Mouse (Mus musculus) stomach, embryonic 15.5 days (tissue): ENCODE measurements around the gene Ddx17. TPM values are rescaled to one million over a fixed set of nuclear protein-coding genes. Genes with fewer than 3 reads are reported as not detected.

Experiments used
- ATAC-seq: fragments of 200-750 bp; cut with Nextera tagmentation; 2 replicates; pipeline ENCODE4 v1.8.0; 2017; ENCODE audit warnings: low read depth, moderate number of reproducible peaks, moderate TSS enrichment; ENCODE audit not compliant: insufficient read depth, low FRiP score
- H3K27ac ChIP-seq: fragments of 300-500 bp; sonication (generic); 2 replicates; pipeline ENCODE4 v1.5.1; 2015; ENCODE audit warnings: mild to moderate bottlenecking, inconsistent platforms
- H3K27me3 ChIP-seq: fragments of 300-500 bp; sonication (generic); replicated peaks from 2 replicates; pipeline ENCODE4 v1.6.1; 2015; ENCODE audit warnings: inconsistent platforms
- H3K36me3 ChIP-seq: fragments of 300-500 bp; sonication (generic); 2 replicates; pipeline ENCODE4 v1.6.1; 2015; ENCODE audit warnings: inconsistent platforms
- H3K4me1 ChIP-seq: fragments of 300-500 bp; sonication (generic); 2 replicates; pipeline ENCODE4 v1.6.1; 2015; ENCODE audit warnings: inconsistent platforms
- H3K4me2 ChIP-seq: fragments of 300-500 bp; sonication (generic); 2 replicates; pipeline ENCODE4 v1.6.1; 2015; ENCODE audit warnings: mild to moderate bottlenecking, inconsistent platforms
- H3K4me3 ChIP-seq: fragments of 300-500 bp; sonication (generic); replicated peaks from 2 replicates; pipeline ENCODE4 v1.5.1; 2015; ENCODE audit warnings: inconsistent platforms
- H3K9ac ChIP-seq: fragments of 300-500 bp; sonication (generic); 2 replicates; pipeline ENCODE4 v1.6.1; 2015; ENCODE audit warnings: inconsistent platforms
- H3K9me3 ChIP-seq: fragments of 300-500 bp; sonication (generic); 2 replicates; pipeline ENCODE4 v1.6.1; 2016; ENCODE audit warnings: inconsistent platforms
- WGBS: fragments of 180-500 bp; shearing (Covaris S2); methylation state at CpG from one replicate; pipeline ENCODE4 v1.1.7; 2015; 5-methylcytosine and 5-hydroxymethylcytosine counted together
- polyA plus RNA-seq: library from polyadenylated mRNA; unstranded; fragments of >200 nt; fragmentation: Nextera tagmentation; extraction: Ambion mirVana; gene quantifications from 2 replicates; pipeline ENCODE4 v1.2.1, GENCODE M21; 2015

Gene Ddx17
- polyA plus RNA-seq, 1 experiment from 2014 or later = 48.5 TPM

- peak within 1 kb of the TSS; percentile 73 for H3K4me2 ChIP-seq
- no peaks in the 10 kb centered on the region for H3K9me3 ChIP-seq
- H3K27me3 ChIP-seq = peaks cover 27% of the 10 kb centered on the region
- under 1% methylated on average over 71 of the region's 71 CpGs for WGBS
- peak within 1 kb of the TSS; percentile 63 for H3K9ac ChIP-seq
- no peaks in the 10 kb centered on the region for H3K36me3 ChIP-seq
- ATAC-seq = peak; percentile 70
- peaks cover 34% of the 10 kb centered on the region for H3K4me1 ChIP-seq
- peak within 1 kb of the TSS; percentile 63; the same call in 1 of the 2 replicates for H3K27ac ChIP-seq
- peak within 1 kb of the TSS; percentile 56 for H3K4me3 ChIP-seq
Observed at GRCm38 (mm10) chr15:79516171-79517096, 30.1 kb downstream of the Ddx17 start, which contains the start of gene Kdelr3. Kdelr3 (plus strand) TSS chr15:79516411.

GRCm38 (mm10) chr15:79513940-79514339, 32.6 kb downstream of the Ddx17 start:
- WGBS = 6% methylated on average over 9 of the region's 9 CpGs
- Histone ChIP-seq H3K9me3 (no peaks in the 10 kb centered on the region), H3K9ac (no peak overlapping the region), H3K36me3 (no peaks in the 10 kb centered on the region), H3K4me1 (peaks cover 32% of the 10 kb centered on the region), H3K27ac (no peak overlapping the region), H3K27me3 (peaks cover 45% of the 10 kb centered on the region), H3K4me2 (no peak overlapping the region), H3K4me3 (no peak overlapping the region)
- no peak for ATAC-seq

- Histone ChIP-seq H3K9me3 (no peaks in the 10 kb centered on the region), H3K36me3 (no peaks in the 10 kb centered on the region), H3K4me2 (peak overlapping the region; percentile 75), H3K9ac (no peak overlapping the region; the same call in 1 of the 2 replicates), H3K4me1 (peaks cover 15% of the 10 kb centered on the region), H3K4me3 (peak overlapping the region; percentile 39), H3K27me3 (peaks cover 64% of the 10 kb centered on the region), H3K27ac (no peak overlapping the region)
- 2% methylated on average over 61 of the region's 61 CpGs for WGBS
- peak; percentile 54 for ATAC-seq
Observed at GRCm38 (mm10) chr15:79511553-79512320, 34.8 kb downstream of the Ddx17 start.

GRCm38 (mm10) chr15:79510425-79510824, 36.1 kb downstream of the Ddx17 start:
- Histone ChIP-seq H3K9ac (no peak overlapping the region), H3K4me3 (no peak overlapping the region), H3K27ac (no peak overlapping the region), H3K9me3 (no peaks in the 10 kb centered on the region), H3K4me2 (no peak overlapping the region), H3K36me3 (no peaks in the 10 kb centered on the region), H3K4me1 (peaks cover 15% of the 10 kb centered on the region), H3K27me3 (peaks cover 68% of the 10 kb centered on the region)
- WGBS = 76% methylated on average over 7 of the region's 7 CpGs
- no peak for ATAC-seq

- H3K36me3 ChIP-seq = no peaks in the 10 kb centered on the region
- no peak overlapping the region for H3K9ac ChIP-seq
- H3K9me3 ChIP-seq = no peaks in the 10 kb centered on the region
- peaks cover 72% of the 10 kb centered on the region for H3K27me3 ChIP-seq
- 40% methylated on average over 6 of the region's 6 CpGs for WGBS
- no peak for ATAC-seq
- H3K4me3 ChIP-seq = no peak overlapping the region
- no peak overlapping the region for H3K27ac ChIP-seq
- H3K4me1 ChIP-seq = peaks cover 19% of the 10 kb centered on the region
- H3K4me2 ChIP-seq = no peak overlapping the region
Observed at GRCm38 (mm10) chr15:79509998-79510397, 36.5 kb downstream of the Ddx17 start.

- H3K4me1 ChIP-seq = peaks cover 22% of the 10 kb centered on the region
- H3K27me3 ChIP-seq = peaks cover 80% of the 10 kb centered on the region
- H3K4me3 ChIP-seq = no peak overlapping the region
- no peak for ATAC-seq
- H3K4me2 ChIP-seq = no peak overlapping the region
- no peaks in the 10 kb centered on the region for H3K36me3 ChIP-seq
- H3K27ac ChIP-seq = no peak overlapping the region
- H3K9ac ChIP-seq = no peak overlapping the region
- H3K9me3 ChIP-seq = no peaks in the 10 kb centered on the region
- WGBS = 48% methylated on average over 31 of the region's 31 CpGs
Observed at GRCm38 (mm10) chr15:79507055-79507828, 39.3 kb downstream of the Ddx17 start.

GRCm38 (mm10) chr15:79506460-79506859, 40.1 kb downstream of the Ddx17 start:
- Histone ChIP-seq H3K9ac (no peak overlapping the region), H3K4me1 (peaks cover 21% of the 10 kb centered on the region), H3K27me3 (peaks cover 84% of the 10 kb centered on the region), H3K27ac (no peak overlapping the region), H3K4me2 (peak overlapping the region; percentile 100), H3K4me3 (peak overlapping the region; percentile 57; the same call in 1 of the 2 replicates), H3K36me3 (no peaks in the 10 kb centered on the region), H3K9me3 (no peaks in the 10 kb centered on the region)
- 30% methylated on average over 7 of the region's 7 CpGs for WGBS
- no peak for ATAC-seq

GRCm38 (mm10) chr15:79505616-79506283, 40.8 kb downstream of the Ddx17 start:
- H3K4me2 ChIP-seq = peak overlapping the region; percentile 100
- H3K4me1 ChIP-seq = peaks cover 18% of the 10 kb centered on the region
- H3K4me3 ChIP-seq = peak overlapping the region; percentile 57
- peak overlapping the region; percentile 29 for H3K9ac ChIP-seq
- peak; percentile 45 for ATAC-seq
- WGBS = 0% methylated on average over 47 of the region's 71 CpGs
- H3K9me3 ChIP-seq = no peaks in the 10 kb centered on the region
- no peak overlapping the region for H3K27ac ChIP-seq
- H3K27me3 ChIP-seq = peaks cover 80% of the 10 kb centered on the region
- no peaks in the 10 kb centered on the region for H3K36me3 ChIP-seq

GRCm38 (mm10) chr15:79504707-79505452, 41.7 kb downstream of the Ddx17 start, which contains the start of gene Kcnj4:
Kcnj4 (minus strand) TSS chr15:79505241.
- no peak for ATAC-seq
- 1% methylated on average over 57 of the region's 60 CpGs for WGBS
- H3K4me1 ChIP-seq = peaks cover 18% of the 10 kb centered on the region

GRCm38 (mm10) chr15:79503438-79503837, 43.1 kb downstream of the Ddx17 start:
- H3K27me3 ChIP-seq = peaks cover 68% of the 10 kb centered on the region
- no peak overlapping the region for H3K4me2 ChIP-seq
- ATAC-seq = no peak
- H3K36me3 ChIP-seq = no peaks in the 10 kb centered on the region
- H3K9me3 ChIP-seq = no peaks in the 10 kb centered on the region
- H3K27ac ChIP-seq = no peak overlapping the region
- H3K4me3 ChIP-seq = no peak overlapping the region
- H3K4me1 ChIP-seq = peaks cover 18% of the 10 kb centered on the region
- WGBS = 69% methylated on average over 5 of the region's 5 CpGs
- H3K9ac ChIP-seq = no peak overlapping the region

More at GRCm38 (mm10) chr15:79504707-79505452, 41.7 kb downstream of the Ddx17 start, which contains the start of gene Kcnj4:
- no peaks in the 10 kb centered on the region for H3K36me3 ChIP-seq
- peak within 1 kb of the TSS; percentile 100 for H3K4me2 ChIP-seq
- peak within 1 kb of the TSS; percentile 57 for H3K4me3 ChIP-seq
- H3K27me3 ChIP-seq = peaks cover 71% of the 10 kb centered on the region
- H3K27ac ChIP-seq = no peak within 1 kb of the TSS
- no peaks in the 10 kb centered on the region for H3K9me3 ChIP-seq
- peak within 1 kb of the TSS; percentile 29 for H3K9ac ChIP-seq
